Mouse (Mus musculus): ENCODE measurements around the gene Tmem45a.
A peak's percentile ranks its signal among the peaks of the same experiment; 100 is the strongest.

Tmem45a gene

GRCm38 (mm10) chr16:56795481-56796139 is 90.4 kb downstream of the Tmem45a start, which contains the start of gene Adgrg7:
Gene Adgrg7, minus strand, starts transcription at chr16:56795855.
- DNase-seq (ENCODE audit: low read depth): no peak

DNA sequence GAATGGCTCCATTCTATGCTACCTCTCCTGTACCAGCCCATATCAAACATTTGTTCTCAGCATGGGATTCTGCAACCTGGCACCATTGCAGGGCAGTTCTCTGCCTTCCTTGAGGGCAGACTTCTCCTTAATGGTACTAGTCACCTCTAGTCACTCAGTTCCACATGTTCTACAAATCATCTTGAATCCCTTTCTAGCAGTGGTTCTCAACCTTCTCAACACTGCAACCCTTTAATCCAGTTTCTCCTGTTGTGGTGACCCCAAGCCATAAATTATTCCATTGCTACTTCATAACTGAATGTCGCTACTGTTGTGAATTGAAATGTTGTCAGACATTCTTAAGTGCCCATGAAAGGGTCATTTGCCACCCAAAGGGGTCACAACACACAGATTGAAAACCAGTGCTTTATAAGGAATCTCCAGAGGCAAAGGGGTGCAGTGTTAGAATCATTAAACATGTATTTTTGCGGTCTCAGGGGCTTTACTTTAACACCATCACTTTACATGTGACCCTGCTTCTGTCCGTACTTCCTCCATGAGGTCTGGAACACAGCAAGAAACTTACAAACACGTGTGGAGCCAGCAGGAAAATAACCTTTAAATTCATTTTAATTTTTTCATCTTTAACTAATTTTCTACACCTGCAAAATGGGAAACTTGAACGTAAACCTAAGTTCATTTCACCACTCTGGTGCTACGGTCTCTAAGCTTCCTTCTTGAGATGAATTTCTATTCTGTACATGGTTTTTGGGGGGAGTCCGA is 91.4 kb downstream of the Tmem45a start:
- no peak for DNase-seq (ENCODE audit: low read depth)

DNA sequence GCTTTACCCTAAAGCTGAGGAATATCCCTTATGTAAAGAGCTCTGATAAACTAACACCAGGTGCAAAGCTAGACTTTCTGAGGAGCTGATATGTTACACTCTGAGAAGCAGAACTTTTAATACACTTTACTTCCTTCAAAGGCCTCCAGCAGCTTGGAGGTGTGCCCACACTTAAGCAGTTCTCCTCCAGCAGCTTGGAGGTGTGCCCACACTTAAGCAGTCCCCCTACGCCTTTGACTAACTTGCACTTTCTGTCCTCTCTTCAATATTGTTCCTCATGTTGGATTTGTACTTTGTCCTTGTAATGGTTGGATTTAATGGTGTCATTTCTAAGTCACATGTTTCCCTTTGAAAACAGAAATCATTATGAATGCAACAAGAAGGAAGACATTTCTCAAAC is 92.2 kb downstream of the Tmem45a start:
- peak; percentile 26 for DNase-seq (ENCODE audit: low read depth)

- DNase-seq (ENCODE audit: low read depth): no peak
Measured at GRCm38 (mm10) chr16:56785943-56786342, 100.0 kb downstream of the Tmem45a start.

DNA sequence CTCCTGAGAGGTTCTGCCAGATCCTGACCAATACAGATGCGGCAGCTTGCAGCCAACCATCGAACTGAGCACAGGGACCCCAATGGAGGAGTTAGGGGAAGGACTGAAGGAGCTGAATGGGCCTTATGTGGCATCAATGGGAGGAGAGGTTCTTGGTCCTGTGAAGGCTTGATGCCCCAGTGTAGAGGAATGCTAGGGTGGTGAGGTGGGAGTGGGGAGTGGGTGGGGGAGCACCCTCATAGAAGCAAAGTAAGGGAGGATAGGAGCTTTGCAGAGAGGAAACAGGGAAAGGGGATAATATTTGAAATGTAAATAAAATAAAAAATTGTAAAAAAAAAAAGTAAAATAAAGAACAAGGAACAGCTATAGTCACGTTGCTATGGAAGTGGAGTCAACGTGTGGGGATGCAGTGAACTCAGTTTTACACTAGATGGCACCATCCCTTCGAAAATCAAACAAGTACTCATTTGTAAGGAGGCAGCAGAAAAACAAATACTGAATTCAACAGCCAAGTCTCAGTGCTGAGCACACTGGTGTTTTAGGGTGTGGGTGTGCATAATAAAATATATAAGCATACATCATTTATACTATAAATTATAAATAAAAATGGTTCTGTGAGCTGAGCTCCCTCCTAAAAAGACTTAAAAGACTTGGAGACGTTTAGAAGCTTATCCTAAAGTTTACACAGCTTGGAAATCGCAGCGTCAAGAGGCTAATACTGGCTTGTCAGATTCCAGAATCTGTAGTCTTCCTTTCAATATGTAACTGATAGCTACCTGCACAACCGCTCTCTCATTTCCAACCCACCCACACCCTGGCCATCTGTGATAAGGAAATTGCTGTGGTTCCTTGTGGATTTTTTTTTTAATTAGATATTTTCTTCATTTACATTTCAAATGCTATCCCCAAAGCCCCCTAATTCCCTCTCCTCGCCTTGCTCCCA is 114.5 kb downstream of the Tmem45a start:
- DNase-seq (ENCODE audit: low read depth): peak; percentile 79
